Mouse (Mus musculus): ENCODE measurements around the gene Aicda.
"Not testable (repeated sequence)": the region's sequence is repeated elsewhere in the genome, so short reads cannot be mapped to it uniquely, and the experiment has no call there.

The Aicda gene

GRCm38 (mm10) chr6:122553606-122554005, at the start of gene Aicda:
Gene Aicda, plus strand, starts transcription at chr6:122553801.
- in situ Hi-C loops (cut with MseI, MboI), result no loop called here

GRCm38 (mm10) chr6:122505041-122505440, 48.6 kb upstream of the Aicda start:
- in situ Hi-C loops (cut with MseI, MboI), result no loop called here

- in situ Hi-C loops (cut with MseI, MboI), result no loop called here
Observed at GRCm38 (mm10) chr6:122505545-122505944, 48.1 kb upstream of the Aicda start, which contains the start of gene Mfap5. Gene Mfap5, plus strand, starts transcription at chr6:122505845.

- in situ Hi-C loops (cut with MseI, MboI), result no loop called here
Observed at GRCm38 (mm10) chr6:122508494-122508893, 45.1 kb upstream of the Aicda start.

GRCm38 (mm10) chr6:122512914-122513878, 40.4 kb upstream of the Aicda start:
- in situ Hi-C loops (cut with MseI, MboI), result no loop called here

- in situ Hi-C loops (cut with MseI, MboI), result no loop called here
Observed at GRCm38 (mm10) chr6:122514312-122514711, 39.3 kb upstream of the Aicda start.

GRCm38 (mm10) chr6:122515762-122516161, 37.8 kb upstream of the Aicda start:
- in situ Hi-C loops (cut with MseI, MboI), result not testable (repeated sequence)

- in situ Hi-C loops (cut with MseI, MboI), result no loop called here
Observed at GRCm38 (mm10) chr6:122517668-122518067, 35.9 kb upstream of the Aicda start.

GRCm38 (mm10) chr6:122519384-122519783, 34.2 kb upstream of the Aicda start:
- in situ Hi-C loops (cut with MseI, MboI), result no loop called here

- in situ Hi-C loops (cut with MseI, MboI), result no loop called here
Observed at GRCm38 (mm10) chr6:122522595-122522994, 31.0 kb upstream of the Aicda start.

GRCm38 (mm10) chr6:122523289-122523688, 30.3 kb upstream of the Aicda start:
- in situ Hi-C loops (cut with MseI, MboI), result no loop called here

GRCm38 (mm10) chr6:122527596-122527995, 26.0 kb upstream of the Aicda start:
- in situ Hi-C loops (cut with MseI, MboI), result no loop called here

GRCm38 (mm10) chr6:122528136-122528535, 25.5 kb upstream of the Aicda start:
- in situ Hi-C loops (cut with MseI, MboI), result no loop called here

GRCm38 (mm10) chr6:122531466-122532174, 22.0 kb upstream of the Aicda start:
- in situ Hi-C loops (cut with MseI, MboI), result no loop called here

GRCm38 (mm10) chr6:122532883-122533302, 20.7 kb upstream of the Aicda start:
- in situ Hi-C loops (cut with MseI, MboI), result no loop called here

GRCm38 (mm10) chr6:122534032-122534431, 19.6 kb upstream of the Aicda start:
- in situ Hi-C loops (cut with MseI, MboI), result no loop called here

GRCm38 (mm10) chr6:122539564-122539963, 14.0 kb upstream of the Aicda start:
- in situ Hi-C loops (cut with MseI, MboI), result no loop called here

- in situ Hi-C loops (cut with MseI, MboI), result not testable (repeated sequence)
Observed at GRCm38 (mm10) chr6:122542459-122542858, 11.1 kb upstream of the Aicda start.

GRCm38 (mm10) chr6:122543574-122543973, 10.0 kb upstream of the Aicda start:
- in situ Hi-C loops (cut with MseI, MboI), result no loop called here

- in situ Hi-C loops (cut with MseI, MboI), result no loop called here
Observed at GRCm38 (mm10) chr6:122544672-122545071, 8.9 kb upstream of the Aicda start.

GRCm38 (mm10) chr6:122545289-122545882, 8.2 kb upstream of the Aicda start:
- in situ Hi-C loops (cut with MseI, MboI), result no loop called here

GRCm38 (mm10) chr6:122545948-122546347, 7.7 kb upstream of the Aicda start:
- in situ Hi-C loops (cut with MseI, MboI), result no loop called here

Data from mouse trophoblast stem cell (cell line).